Mouse (Mus musculus): ENCODE measurements at regions not wholly inside any gene's neighbourhood (a gene's known extent, or its start where the extent isn't known, plus 50 kb on each side); places are given as distances from the start of the nearest gene placed in this dataset.

DNA sequence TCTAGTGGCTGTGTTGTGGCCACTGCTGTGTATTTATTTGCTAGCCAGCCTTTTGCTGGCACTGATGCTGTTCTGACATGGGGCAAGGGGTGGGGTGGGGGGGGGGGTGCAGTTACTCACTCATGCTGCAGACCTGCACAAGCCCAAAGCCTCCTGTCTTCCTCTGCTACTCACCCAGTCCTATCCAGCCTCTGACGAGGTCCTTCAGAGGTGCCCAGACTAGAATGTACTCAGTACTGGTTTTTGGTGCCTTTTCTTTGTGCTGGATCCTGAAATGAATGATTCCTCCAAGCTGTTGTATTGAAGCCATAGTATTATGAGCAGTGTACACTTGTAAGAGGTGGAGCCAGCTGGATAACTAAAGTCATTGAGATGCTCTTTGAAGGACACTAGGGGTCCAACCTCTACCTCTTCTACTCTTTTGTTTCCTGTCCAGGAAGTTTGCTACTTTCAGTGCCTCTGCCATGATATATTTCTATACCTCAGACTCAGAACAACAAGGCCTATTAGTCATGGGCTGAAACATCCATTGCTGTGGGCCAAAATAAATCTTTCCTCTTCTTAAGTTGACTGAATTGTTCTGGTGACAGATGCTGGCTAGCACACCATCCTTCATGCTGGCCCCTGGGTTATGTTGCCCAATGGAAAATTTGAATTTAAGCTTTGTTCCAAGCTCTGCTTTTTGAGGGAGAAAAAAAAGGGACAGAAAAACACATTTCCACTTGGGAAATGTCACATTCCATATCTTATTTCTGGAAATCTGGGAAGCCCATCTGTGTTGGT is 128.1 kb upstream of the Gas1 start:
- no peak for DNase-seq

DNA sequence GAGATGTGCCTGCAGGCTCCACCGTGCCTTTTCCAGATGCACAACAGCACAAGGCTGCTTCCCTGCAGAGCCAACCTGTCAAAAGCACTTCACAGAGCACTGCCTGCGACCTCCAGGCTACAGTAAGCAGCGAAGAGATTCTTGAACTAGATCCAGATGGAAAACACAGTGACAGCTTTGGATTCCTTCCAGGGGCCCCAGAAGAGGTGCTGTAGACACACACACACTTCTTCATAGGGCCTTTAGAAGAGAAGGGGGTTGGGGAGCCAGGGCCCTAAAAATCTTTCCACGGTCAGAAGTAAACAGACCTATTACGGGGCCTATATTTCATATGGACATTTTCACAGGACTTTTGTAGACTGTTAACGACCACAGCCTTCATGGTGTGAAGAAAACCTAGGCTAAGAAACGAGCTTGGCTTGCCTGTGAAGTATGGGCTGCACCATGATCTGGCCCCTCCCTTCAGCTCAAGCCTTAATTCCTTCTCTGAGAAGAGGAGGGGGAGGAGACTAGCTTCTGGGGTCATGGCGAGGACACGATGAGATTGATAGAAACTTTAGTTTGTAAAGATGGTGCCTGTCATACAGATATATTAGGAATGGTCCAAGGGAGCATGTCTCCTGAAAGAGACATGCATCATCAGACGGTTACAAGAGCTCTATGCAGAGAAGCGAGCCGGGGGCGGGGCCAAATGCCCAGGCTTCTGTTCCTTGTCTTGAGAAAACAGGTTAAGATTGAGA is 131.1 kb upstream of the Gas1 start:
- no peak for DNase-seq

DNA sequence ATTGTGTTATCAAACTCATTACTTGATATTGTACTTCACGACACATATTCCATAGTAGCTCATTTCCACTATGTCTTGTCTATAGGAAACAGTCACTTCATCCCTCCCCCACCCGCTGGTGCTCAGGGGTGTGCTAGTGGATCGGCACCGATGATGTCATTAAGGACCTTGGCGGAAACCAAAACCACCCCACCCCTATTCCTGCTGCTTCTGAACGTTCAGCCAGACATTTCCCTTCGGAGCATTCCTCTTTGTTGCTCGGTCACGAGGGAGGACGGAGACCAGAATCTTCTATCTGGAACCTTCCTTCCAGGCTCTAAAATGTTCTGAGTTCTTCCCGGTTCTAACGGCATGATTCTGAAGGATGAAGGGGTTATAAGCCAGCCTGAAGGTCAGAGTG is 132.3 kb upstream of the Gas1 start:
- no peak for DNase-seq

DNA sequence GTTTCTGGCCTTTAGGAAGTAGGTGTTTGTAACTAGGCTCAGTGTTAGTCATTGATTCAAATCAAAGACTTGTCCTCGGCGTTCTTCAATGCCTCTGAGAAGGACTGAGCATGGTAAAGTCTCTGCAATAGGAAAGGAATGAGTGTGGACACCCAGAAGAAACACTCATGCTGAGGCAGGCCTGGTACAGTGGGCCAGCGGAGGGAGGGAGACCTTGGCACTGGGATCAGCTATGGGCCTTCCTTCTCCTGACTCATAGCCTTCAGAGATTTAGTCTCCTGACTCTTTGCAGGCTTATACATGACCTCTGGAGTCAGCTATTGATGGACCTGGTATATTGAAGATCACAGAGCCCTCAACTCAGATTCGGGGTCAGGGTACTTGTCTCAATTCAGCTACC is 132.8 kb upstream of the Gas1 start:
- DNase-seq = no peak

DNA sequence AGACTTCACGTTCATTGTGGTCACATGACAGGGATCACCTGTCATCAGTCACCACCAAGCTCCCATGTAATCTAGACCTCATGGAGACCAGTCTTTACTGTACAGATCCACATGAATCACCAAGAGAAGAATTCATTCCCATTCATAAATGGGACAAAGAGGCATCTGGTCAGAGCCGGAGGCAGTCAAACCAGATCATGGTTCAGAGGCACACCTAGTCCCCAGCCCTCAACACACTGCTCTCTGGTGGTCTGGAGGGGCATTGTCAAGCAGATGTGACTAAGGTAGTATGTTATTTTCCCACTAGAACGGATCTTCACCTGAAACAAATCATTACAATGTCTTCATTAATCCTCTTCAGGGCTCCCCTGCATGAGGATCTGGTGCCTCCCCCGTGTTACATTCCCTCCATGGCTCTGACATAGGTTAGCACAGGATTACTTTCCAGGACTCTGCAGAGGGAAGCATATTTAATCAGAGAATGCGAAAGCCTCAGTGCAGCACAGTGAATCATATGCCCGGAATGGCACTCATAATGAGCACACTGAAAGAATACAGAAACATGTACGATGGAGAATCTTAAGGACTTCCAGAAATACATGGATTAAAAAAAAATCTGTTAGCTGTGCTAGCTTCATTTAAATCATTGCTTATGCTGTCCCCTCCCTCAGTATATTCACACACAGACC is 135.4 kb upstream of the Gas1 start:
- DNase-seq = no peak

DNA sequence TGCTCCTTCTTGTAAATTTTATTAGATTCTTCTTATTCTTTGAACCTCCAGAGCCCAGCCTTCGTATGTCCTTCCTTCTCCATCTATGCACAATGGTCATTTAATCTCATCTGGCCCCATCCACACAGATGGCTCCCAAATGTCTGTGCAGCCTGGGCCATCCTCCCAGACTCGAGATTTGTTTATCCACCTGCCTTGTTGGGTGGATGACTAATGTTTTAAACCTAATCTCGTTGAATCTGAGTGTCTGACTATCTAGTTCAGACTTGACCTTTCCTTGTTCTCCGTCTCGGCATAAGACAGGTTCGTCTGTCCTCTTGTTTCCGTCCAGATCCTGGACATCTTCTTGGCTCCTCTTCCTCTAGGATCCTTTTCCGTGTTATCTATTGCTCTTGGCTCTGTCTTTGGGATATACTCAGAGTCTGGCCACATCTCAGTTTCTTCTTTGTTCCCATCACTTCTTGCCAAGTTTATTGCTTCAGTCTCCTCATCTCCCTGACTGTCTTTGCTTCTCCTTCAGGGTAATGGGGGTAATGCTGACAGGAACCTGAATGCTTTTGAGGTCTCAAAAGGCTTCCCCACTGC is 141.4 kb upstream of the Gas1 start:
- DNase-seq = no peak

DNA sequence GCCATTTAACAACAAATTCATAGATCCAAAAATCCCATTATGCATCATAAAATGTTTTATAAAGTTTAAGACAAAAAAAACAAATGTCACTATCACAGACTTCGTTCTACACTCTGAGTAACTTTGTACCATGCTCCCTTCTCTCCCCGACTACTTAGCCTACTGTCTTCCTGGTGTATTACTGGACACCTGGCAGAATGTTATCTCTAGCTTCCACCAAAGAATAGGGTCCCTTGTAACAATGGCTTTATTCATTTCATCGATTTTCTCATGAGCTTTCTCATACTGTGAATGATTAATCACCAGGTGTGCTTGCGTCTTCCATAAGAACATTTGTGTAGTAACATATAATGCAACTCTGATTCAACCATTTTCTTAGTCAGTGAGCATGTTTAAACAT is 142.1 kb upstream of the Gas1 start:
- no peak for DNase-seq

DNA sequence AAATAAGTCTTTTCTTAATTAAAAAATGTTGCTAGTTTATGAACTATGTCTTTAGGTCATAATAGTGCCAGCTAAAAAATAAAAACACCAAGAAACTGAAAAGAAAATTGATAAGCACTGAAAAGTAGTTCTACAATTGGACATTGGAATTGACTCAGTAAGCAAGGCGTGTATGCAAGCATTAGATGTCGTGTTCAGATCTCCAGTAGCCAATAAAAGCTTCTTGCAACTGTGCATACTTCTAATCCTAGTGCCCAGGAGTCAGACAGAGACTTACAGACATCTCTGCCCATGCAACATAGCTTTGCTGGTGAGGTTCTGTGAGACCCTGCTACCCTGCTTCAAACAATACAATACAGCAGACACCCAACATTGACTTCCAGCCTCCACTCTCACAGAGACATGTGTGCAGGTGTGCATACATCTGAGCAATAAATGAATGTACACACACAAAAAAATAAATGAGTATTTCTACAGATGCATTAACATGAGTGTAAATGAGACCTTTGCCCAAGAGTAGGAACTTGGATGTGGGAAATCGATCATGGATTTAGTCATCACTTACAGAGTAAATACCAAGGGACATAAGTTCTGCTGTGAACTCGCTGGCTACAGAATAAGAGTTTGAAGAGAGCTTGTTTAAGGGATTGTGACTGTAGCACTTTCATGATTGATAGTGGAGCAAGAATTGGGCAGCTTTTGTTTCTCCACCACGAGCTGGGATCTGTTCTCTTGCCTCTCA is 142.9 kb upstream of the Gas1 start:
- no peak for DNase-seq

DNA sequence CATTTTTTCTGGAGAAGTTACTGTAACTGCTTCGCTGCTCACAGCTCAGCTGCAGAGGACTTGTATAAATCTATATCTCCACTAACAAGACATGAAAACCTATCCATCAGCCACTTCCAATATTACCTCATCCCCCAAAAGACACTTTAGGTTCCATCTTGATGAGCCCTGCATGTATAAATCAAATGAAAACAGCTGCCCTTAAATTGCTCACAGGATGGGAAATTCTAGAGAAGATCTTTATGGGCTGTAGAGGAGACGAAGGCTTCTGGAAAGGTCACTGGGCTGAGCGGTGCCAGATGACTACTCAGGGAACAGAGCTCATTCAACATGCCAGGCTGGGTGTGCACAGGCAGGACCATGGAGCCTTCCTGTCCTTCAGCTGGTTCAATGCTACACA is 145.4 kb upstream of the Gas1 start:
- DNase-seq = no peak

DNA sequence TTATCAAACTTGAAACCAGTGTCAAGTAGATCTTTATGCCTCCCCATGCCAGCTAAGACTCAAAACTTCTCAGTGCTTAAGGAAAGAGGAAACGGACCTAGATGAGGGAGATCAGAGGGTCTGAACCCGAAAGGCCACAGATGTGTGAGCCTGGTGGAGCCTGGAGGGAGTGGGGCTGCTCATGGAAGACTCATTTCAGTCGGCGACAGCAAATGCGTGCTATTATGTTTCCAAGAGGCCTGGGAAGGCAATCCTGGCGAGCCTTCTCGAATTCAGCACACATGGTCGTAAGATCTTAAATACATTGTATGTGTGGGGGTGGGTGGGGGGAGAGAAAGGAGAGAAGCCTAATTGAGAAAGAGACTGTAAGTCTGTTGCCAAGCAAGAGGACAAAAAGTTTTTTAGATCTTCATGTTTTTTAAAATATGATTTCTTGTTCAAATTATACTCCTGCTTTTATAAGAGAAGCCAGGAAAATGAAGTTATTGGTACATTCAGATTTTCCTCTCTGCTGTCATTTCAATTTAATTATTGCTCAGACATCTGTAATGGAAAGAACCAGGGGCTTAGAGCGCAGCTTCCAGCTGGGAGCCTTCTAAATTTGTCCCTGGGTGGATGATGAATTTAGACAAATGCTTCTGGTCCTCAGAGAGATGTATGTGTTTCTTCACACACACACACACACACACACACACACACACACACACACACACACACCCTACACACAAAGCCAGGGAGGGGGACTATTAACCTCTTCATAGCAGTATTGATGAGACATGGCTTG is 153.5 kb upstream of the Gas1 start:
- no peak for DNase-seq

DNA sequence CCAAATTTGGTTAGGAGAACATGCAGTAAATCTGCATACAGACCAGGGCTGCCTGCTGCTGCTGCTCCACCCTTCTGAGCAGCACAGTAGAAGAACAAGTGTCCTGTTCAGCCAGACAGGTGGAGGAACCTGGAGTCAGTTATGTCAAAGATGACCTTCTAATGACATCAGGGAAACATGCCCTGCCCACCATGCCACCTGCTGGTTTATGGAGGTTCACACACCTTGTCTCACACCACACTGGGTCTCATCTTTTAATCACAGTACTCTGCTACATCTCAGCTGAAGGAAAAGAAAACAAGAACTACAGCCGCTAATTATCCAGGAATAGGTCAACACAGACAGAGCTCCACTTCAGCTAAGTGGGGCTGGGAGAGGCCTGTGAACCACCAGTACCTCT is 159.0 kb upstream of the Gas1 start:
- no peak for DNase-seq

DNA sequence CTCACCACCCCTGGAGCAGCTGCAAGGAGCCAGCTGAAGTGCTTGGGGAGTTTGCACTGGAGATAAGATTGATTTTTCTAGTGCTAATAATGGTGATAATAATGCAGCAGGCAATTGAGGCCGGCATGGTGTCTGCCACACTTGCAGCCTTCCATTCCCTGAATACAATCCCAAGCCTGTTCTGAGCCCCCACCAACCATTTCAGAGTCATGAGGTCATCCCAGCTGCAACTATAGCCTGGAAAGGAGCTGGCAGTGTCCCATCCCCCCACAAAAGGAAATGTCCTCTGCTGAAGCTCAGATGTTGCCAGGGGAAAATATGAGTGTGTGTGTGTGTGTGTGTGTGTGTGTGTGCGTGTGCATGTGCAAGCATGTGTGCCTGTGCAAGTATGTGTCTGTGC is 160.2 kb upstream of the Gas1 start:
- DNase-seq = peak; percentile 11

DNA sequence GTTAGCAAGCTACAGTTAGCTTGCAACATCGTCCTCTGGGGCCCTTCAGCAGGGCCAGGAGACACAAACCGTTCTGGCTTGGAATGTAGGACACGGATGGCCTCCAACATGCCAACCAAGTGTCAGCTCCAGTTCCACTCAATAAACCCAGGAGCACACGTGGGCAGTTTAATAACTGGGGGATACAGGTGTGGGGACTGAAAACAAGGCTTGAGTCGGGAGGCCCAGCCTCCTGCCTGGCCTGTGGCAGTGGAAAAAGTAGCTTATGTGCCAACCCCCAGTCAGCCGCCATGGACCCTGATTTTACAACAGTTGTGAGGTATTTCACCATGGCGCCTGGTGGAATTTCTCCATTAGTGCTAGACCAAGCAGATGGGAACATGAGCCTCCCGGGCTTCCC is 160.9 kb upstream of the Gas1 start:
- no peak for DNase-seq

DNA sequence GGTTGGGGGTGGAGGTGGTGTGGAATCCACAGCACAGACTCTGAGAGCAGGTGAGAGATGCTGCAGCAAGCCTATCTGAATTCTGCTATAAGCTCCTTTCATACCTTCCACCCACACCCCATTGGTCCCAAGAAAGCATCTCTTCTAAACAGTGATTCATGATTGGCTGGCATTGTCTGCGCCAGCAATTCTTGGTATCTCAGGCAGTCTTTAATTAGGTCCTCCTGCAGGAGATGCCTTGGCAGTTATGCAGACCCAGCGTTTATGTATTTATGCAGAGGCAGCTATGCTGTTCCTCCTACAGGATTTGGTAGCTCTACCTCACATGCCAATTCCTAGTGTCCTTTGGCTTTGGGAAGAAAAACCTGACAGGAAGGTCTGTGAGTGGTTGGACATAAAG is 162.9 kb upstream of the Gas1 start:
- DNase-seq = no peak

DNA sequence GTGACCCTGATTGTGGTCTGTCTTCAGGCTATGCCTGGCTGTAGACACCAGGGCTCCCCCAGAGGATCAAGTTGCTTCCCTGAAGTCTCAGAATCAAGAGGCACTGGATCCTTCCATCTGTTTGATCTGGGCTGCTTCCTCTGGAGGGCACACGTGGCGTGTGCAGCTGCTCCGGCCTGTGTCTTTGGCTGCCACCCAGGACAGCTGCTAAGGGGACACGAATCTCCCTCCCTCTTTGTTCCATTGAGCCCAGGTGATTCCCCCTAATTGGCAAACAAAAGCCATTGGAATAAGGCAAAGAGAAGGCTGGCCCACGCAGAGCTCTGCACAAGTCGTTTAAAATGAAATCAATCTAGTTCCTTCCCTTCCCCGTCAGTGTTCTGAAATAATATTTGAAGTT is 170.7 kb upstream of the Gas1 start:
- DNase-seq = no peak

DNA sequence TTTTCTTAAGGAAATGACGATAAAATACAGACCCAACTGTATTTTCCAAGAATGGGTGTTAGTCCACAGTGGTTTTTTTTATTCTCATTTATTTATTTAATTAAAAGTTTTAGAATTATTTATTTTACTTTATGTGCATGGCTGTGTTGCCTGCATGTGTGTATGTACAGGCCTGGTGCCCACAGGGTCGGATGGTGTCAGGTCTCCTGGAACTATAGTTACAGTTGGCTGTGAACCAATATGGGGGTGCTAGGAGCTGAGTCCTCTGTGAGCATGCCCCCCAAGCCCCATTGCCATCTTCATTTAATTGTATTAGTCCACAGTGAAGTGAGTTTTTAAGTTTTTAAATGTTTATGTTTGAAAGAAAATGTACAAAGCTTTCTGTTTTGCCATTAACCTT is 171.3 kb upstream of the Gas1 start:
- no peak for DNase-seq

DNA sequence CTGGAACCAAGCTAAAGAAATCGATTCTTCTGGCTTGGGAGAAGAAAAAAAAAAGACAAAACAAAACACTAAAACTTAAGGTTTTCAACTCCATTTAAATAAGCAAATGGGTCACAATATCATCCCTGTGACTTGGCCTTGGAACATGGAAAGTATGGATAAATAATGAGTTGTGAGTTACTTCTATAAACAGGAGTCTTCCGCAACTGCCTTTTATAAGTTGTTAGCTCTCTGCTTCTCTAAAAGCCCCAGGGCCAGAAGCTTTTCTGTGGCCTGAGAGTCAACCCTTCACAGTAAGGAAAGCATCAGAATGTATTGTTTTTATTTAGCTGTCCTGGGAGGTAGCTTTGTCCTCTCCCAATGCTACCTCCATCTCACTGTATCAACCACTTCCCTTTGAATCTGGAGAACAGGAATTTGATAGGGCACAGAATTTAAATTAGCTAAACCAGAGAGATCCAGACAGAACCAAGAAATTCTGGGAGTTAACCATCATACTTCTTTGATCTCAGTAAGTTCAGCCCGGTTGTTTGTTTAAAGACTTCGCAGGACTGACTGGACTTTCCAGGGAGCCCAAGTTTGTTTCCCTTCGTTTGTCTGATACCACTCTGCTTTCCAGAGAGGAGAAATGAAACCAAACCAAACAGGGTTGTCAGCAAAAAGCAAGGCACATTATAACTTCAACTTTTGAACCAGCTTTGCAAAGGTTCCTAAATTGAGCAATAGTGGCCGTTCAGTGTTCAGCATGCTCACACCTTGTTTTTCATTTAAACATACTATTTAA is 178.7 kb upstream of the Gas1 start:
- no peak for DNase-seq

DNA sequence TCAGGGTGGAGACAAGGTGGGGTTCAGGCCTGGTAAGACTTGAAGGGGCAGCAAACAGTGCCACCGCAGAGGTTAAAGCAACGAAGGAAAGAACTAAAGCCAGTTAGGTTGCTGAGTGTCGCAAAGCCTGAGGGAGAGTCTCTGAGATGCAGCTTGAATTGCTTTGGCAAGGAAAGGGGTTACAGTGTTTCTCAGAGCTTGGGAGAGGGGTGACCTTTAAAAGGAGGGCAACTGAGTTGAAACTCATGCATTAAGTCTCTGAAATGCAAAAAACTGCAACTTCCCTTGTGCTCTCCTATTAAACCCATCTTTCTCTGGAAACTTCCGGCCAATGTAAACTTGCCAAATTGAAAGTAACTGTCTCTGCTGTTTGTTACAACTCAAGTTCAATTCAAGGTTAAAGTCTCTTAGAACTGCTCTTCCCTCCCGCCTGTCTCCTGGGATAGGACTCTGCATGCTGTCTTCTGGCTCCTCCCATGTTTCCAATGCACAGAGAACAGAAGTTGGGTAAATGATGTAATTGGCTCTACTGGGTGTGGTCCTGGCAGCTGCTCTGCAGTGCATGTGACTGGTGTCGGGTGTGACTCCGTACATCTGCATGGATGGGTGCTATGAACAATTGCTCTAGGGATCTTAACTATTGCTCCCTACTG is 181.4 kb upstream of the Gas1 start:
- DNase-seq = no peak

DNA sequence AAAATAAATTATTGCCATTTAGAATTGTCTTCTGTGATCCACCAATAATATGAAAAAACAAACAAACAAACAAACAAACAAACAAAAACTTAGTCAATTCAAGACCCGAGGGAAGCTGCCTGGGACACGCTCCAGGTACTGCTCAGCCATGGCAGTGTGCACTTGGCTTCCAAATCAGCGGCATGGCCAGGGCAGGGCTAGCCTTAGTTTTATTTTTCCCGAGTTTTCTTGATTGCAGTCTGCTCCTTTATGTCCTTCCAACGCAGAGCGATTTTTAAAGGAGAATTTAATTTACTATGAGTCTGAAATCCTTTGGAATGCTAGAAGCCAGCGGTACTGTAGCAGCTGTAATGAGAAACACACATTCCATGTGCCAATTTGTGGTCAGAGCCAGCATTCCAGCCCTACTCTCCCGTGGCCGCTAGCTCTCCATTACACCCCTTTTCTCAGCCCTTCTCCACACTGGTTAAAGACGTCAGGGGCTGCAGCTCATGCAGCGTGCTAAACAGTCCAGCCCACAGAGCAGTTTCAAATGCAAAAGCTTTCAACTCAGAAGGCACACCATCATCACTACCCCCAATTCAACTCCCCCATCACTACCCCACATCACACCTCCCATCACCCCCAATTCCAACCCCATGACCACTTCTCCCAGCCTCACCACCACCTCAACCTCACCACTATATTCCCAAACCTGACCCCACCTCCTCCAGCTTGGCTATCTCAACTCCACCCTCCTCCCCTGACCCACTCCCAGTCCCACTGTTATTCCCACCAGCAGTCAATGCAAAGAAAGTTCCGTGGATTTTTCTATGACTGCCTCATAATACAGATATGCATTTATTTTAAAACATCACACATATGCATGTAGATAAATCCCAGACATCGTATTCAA is 187.9 kb upstream of the Gas1 start:
- no peak for DNase-seq

DNA sequence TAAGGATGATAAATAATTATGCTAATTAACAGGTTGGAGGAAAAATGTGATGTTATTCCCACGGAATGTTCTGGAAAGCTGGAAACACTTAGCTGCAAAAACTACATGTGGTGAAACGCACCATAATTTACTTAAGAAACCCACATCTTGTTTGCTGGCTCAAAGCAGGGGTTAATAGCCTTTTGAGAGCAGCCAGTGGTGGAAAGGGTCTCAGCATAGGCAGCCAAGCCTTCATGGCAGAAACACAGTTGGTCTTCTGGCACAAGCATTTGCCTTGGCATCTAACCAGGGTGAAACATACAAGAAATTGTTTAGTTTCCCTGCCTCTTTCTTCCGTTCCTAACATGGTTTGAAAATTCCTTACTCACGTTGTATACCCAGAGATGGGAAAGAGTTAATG is 192.1 kb upstream of the Gas1 start:
- no peak for DNase-seq

Measured in cerebellum, adult 9-11 months (tissue).